Mouse (Mus musculus) pancreas, adult 10 weeks (tissue): Measurements from ENCODE around the gene Olfr984. TPM values are rescaled to one million over a fixed set of nuclear protein-coding genes. Genes with fewer than 3 reads are reported as not detected.

Experiments used
- polyA plus RNA-seq: library from polyadenylated mRNA; stranded (reverse); fragments of 350-450 nt; fragmentation: Illumina TruSeq; extraction: RNeasy Lipid Tissue Mini Kit (QIAGEN cat#74804); gene quantifications from one replicate; pipeline ENCODE4 v1.2.3, GENCODE M21; 2015; ENCODE audit warnings: low read depth, low replicate concordance; ENCODE audit not compliant: insufficient read depth

Olfr984 gene
- polyA plus RNA-seq = not detected

DNA sequence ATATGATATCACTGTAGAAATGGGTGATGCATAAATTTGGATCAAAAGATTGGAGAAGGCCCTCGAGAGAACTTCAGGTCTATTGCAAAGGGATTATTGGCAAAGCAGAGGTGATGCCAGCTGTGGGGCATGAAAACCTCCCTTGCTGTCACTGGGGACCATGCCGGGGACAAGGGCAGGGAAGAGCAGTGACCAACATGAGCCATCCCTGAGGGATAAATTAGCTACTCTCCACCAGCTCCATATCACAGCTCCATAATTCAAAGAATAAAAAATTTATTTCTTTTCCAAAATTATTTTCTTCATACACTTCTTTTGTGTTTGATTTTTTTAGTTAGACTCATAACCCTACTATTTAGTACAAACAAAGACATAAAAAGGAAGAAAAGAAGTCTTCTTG lies at the start of gene Olfr984:
Gene Olfr984, minus strand, starts transcription at position 101 of the 400 bp plus-strand sequence.

DNA sequence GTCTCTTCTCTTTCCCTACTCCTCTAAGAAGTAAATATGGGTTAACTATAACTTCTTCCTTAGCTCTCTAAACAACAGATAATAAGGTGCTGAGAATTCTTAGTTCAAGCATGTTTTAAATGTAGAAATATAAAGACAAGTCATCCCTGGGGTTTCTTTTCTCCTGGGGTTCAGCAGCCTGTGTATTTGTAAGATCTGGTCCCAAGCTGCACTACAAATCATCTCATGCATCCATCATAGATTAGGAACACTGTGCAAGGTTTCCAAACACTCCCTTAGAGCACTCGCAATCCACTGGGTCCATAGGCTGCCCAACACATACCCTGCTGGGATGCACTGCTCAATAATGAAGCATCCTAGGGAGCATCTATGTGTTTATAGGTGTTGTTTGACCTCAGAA lies 16.1 kb upstream of the Olfr984 start, which contains the start of gene Olfr985:
Gene Olfr985, minus strand, starts transcription at position 101 of the 400 bp plus-strand sequence.

DNA sequence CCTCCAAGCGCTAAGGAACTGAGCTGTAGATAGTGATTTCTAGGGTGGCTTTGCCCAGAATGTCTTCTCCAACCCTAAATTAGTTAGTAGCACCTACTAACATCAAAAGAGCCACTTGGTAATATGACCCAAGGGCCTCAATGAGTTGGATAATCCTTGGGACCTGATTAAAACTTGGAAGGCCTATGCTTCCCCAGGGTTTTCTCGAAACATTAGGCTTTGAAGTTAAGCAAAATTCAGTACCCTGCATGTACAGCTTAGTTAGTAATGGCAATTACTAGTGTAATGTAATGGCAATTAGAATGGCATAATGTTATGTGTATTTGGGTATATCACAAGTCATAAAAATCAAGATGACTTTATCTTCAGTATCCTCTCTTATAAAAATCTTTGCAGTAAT lies 20.5 kb downstream of the Olfr984 start, which contains the start of gene Olfr983:
Gene Olfr983, minus strand, starts transcription at position 101 of the 400 bp plus-strand sequence.

DNA sequence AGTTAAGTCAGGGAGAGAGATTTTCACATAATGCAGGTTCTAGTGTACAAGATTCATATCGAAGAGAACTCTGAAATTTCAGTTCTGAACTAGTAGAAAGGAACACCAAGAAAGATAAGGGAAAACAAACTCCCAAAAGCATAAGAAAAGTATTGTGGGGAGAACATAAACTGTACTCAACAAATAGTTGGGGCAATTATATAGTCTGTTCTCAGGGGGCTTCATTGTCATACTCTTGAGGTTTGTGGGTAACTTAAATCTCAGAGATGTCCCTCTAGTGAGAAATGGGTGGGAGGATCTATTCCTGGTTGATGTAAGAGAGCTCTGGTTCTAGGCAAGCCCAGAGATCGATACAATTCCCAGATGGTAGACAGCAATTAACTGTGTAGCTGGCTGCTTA lies 40.5 kb downstream of the Olfr984 start, which contains the start of gene Olfr982:
Gene Olfr982, plus strand, starts transcription at position 301 of the 400 bp plus-strand sequence.

Other genes with a start within 250 kb of the Olfr984 start
- gene Olfr972, start 247.8 kb downstream of the Olfr984 start, polyA plus RNA-seq = not detected
- gene Olfr229, start 206.9 kb downstream of the Olfr984 start, polyA plus RNA-seq = not detected
- gene Olfr974, start 176.7 kb downstream of the Olfr984 start, polyA plus RNA-seq = not detected
- gene Olfr975, start 162.2 kb downstream of the Olfr984 start, polyA plus RNA-seq = not detected
- not detected for gene Olfr976, start 153.1 kb downstream of the Olfr984 start, polyA plus RNA-seq
- gene Olfr978, start 122.1 kb downstream of the Olfr984 start, polyA plus RNA-seq = not detected
- gene Olfr979, start 110.7 kb downstream of the Olfr984 start, polyA plus RNA-seq = not detected
- gene Olfr980, start 104.6 kb downstream of the Olfr984 start, polyA plus RNA-seq = not detected
- gene Olfr981, start 92.7 kb downstream of the Olfr984 start, polyA plus RNA-seq = not detected
- gene Olfr982, start 40.4 kb downstream of the Olfr984 start, polyA plus RNA-seq = not detected
- not detected for gene Olfr983, start 20.6 kb downstream of the Olfr984 start, polyA plus RNA-seq
- gene Olfr985, start 16.0 kb upstream of the Olfr984 start, polyA plus RNA-seq = not detected
- gene Tmem225, start 33.9 kb upstream of the Olfr984 start, polyA plus RNA-seq = not detected
- not detected for gene Olfr986, start 66.7 kb upstream of the Olfr984 start, polyA plus RNA-seq
- gene Zfp202, start 78.1 kb upstream of the Olfr984 start, polyA plus RNA-seq = 1.3 TPM
- 5.2 TPM for gene Scn3b, start 155.0 kb upstream of the Olfr984 start, polyA plus RNA-seq